Mouse (Mus musculus) midbrain, embryonic 15.5 days (tissue): Measurements from ENCODE around the gene Pelo. TPM values are rescaled to one million over a fixed set of nuclear protein-coding genes. Genes with fewer than 3 reads are reported as not detected.

Experiments used
- ATAC-seq: fragments of 200-750 bp; cut with Nextera tagmentation; replicated peaks from 2 replicates; pipeline ENCODE4 v1.8.0; 2017; ENCODE audit warnings: moderate TSS enrichment
- H3K27ac ChIP-seq: fragments of 300-500 bp; sonication (generic); 2 replicates; pipeline ENCODE4 v1.5.1; 2015; ENCODE audit warnings: mild to moderate bottlenecking, inconsistent platforms
- H3K27me3 ChIP-seq: fragments of 300-500 bp; sonication (generic); replicated peaks from 2 replicates; pipeline ENCODE4 v1.6.1; 2015; ENCODE audit warnings: inconsistent platforms
- H3K36me3 ChIP-seq: fragments of 300-500 bp; sonication (generic); replicated peaks from 2 replicates; pipeline ENCODE4 v1.6.1; 2015; ENCODE audit warnings: inconsistent platforms
- H3K4me1 ChIP-seq: fragments of 300-500 bp; sonication (generic); 2 replicates; pipeline ENCODE4 v1.6.1; 2015; ENCODE audit warnings: inconsistent platforms
- H3K4me2 ChIP-seq: fragments of 300-500 bp; sonication (generic); 2 replicates; pipeline ENCODE4 v1.6.1; 2015; ENCODE audit warnings: inconsistent platforms, mild to moderate bottlenecking, moderate library complexity
- H3K4me3 ChIP-seq: fragments of 300-500 bp; sonication (generic); 2 replicates; pipeline ENCODE4 v1.5.1; 2015; ENCODE audit warnings: mild to moderate bottlenecking, inconsistent platforms
- H3K9ac ChIP-seq: fragments of 300-500 bp; sonication (generic); 2 replicates; pipeline ENCODE4 v1.6.1; 2015; ENCODE audit warnings: mild to moderate bottlenecking, inconsistent platforms
- H3K9me3 ChIP-seq: fragments of 300-500 bp; sonication (generic); 2 replicates; pipeline ENCODE4 v1.6.1; 2016; ENCODE audit warnings: inconsistent platforms
- WGBS: fragments of 180-500 bp; shearing (Covaris S2); methylation state at CpG from one replicate; pipeline ENCODE4 v1.1.7; 2015; ENCODE audit warnings: mixed read lengths; 5-methylcytosine and 5-hydroxymethylcytosine counted together
- polyA plus RNA-seq: library from polyadenylated mRNA; unstranded; fragments of >200 nt; fragmentation: Nextera tagmentation; extraction: Ambion mirVana; gene quantifications from 2 replicates; pipeline ENCODE4 v1.2.1, GENCODE M21; 2015

The Pelo gene
- polyA plus RNA-seq, 1 experiment from 2014 or later: 4.1 TPM

GRCm38 (mm10) chr13:115091511-115091910 lies 1.5 kb upstream of the Pelo start:
- H3K4me1 ChIP-seq: peaks cover 18% of the 10 kb centered on the region
- no peak overlapping the region for H3K4me3 ChIP-seq
- H3K27ac ChIP-seq: no peak overlapping the region
- H3K27me3 ChIP-seq: 0 out of 2 replicates have a peak, but pooled peaks cover 2% of the 10 kb centered on the region
- no peak overlapping the region for H3K9ac ChIP-seq
- no peaks in the 10 kb centered on the region for H3K9me3 ChIP-seq
- WGBS: 69% methylated on average over 3 of the region's 3 CpGs
- H3K4me2 ChIP-seq: no peak overlapping the region
- no peak for ATAC-seq
- H3K36me3 ChIP-seq: peaks cover 9% of the 10 kb centered on the region

DNA sequence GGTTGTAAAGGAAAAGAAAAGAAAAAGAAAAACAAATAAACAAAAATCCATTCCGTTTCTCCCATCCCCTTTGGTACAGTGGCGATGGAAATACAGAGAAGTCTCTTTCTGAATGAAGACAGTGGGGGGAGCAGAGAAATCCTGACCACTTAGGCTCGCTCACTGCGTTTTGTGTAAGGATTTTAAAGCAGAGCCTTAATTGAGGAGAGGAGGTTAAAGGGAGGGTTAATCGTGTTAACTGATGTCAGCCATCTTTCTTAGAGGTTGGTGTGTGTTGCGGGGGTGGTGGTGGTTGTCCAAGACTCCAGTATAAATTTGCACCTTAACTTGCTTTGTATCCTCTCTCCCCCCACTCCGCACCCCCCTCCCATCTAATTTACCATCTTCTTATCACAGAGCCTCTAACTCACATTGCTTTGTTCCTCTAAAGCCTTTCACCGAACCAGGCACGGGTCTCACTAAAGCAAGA lies 1.0 kb upstream of the Pelo start:
- peak overlapping the region; percentile 63 for H3K4me3 ChIP-seq
- 52% methylated on average over 9 of the region's 9 CpGs for WGBS
- peak overlapping the region; percentile 91 for H3K4me2 ChIP-seq
- peaks cover 18% of the 10 kb centered on the region for H3K4me1 ChIP-seq
- no peak for ATAC-seq
- peaks cover 9% of the 10 kb centered on the region for H3K36me3 ChIP-seq
- peak overlapping the region; percentile 29; the same call in 1 of the 2 replicates for H3K9ac ChIP-seq
- H3K27ac ChIP-seq: no peak overlapping the region
- no peaks in the 10 kb centered on the region for H3K9me3 ChIP-seq
- H3K27me3 ChIP-seq: 0 out of 2 replicates have a peak, but pooled peaks cover 2% of the 10 kb centered on the region

DNA sequence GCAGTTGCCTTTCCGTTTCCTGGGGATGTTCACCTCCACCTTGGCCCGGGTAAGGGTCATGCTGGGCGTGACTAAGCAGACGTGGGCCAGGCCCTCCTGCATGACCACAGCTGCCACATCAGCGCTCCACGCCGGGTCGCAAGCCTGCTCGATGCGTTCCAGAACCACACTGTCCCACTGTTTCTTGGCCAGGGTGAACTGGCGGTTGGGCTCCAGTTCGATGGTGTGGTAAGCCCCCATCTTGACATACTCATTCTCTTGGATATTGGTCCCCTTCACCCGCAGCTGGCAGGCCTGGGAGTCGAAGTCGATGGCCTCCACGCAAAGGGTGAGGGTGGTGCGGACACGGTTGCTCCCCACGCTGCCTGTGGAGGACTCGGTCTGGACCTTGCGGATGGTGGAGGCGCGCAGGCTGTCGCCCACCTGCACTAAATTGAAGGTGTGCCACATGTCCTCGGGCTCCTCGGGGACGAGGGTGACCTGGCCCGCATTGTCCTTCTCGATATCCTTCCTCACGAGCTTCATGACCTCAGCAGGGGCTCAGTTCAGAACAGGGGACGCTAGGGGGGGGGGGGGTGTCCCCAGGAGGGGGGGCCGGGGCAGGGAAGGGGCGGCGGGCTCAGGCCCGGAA lies 476 bp downstream of the Pelo start:
- H3K27me3 ChIP-seq: 0 out of 2 replicates have a peak, but pooled peaks cover 2% of the 10 kb centered on the region
- H3K27ac ChIP-seq: peak overlapping the region; percentile 59; the same call in 1 of the 2 replicates
- H3K9ac ChIP-seq: peak overlapping the region; percentile 78
- peaks cover 9% of the 10 kb centered on the region for H3K36me3 ChIP-seq
- no peaks in the 10 kb centered on the region for H3K9me3 ChIP-seq
- peak; percentile 86 for ATAC-seq
- H3K4me3 ChIP-seq: peak overlapping the region; percentile 63
- WGBS: 10% methylated on average over 30 of the region's 35 CpGs
- H3K4me1 ChIP-seq: peaks cover 18% of the 10 kb centered on the region
- H3K4me2 ChIP-seq: peak overlapping the region; percentile 91

GRCm38 (mm10) chr13:115089020-115089394 lies 979 bp downstream of the Pelo start:
- whole genome bisulfite sequencing: 74% methylated on average over 11 of the region's 11 CpGs
- peak overlapping the region; percentile 78 for H3K9ac ChIP-seq
- peaks cover 18% of the 10 kb centered on the region for H3K4me1 ChIP-seq
- H3K9me3 ChIP-seq: no peaks in the 10 kb centered on the region
- H3K4me2 ChIP-seq: peak overlapping the region; percentile 91
- ATAC-seq: no peak
- H3K27me3 ChIP-seq: 0 out of 2 replicates have a peak, but pooled peaks cover 2% of the 10 kb centered on the region
- H3K36me3 ChIP-seq: peaks cover 9% of the 10 kb centered on the region
- H3K27ac ChIP-seq: no peak overlapping the region
- H3K4me3 ChIP-seq: peak overlapping the region; percentile 63

DNA sequence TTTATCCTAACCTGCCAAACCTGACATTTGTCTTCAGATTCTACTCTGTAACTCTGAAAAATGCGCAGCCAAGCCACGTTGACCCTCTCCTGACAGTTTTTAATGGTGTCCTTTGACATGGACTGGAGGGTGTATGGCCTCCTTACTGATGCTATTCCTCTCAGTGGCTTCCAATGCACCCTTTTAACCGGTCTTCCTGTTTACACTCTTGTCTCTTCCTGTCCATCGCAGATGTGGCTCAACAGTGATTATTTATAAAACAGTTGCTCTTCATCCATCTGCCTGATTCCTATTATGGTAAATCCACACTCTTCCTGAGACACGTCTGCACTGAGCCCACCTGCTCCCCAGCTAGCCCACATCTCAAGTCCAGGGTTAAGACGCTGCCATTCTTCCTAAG lies 4.0 kb downstream of the Pelo start:
- Histone ChIP-seq H3K9ac (no peak overlapping the region), H3K27ac (no peak overlapping the region), H3K27me3 (no peaks in the 10 kb centered on the region), H3K4me1 (peaks cover 18% of the 10 kb centered on the region), H3K36me3 (peaks cover 9% of the 10 kb centered on the region), H3K4me2 (no peak overlapping the region), H3K4me3 (no peak overlapping the region), H3K9me3 (no peaks in the 10 kb centered on the region)
- WGBS: 92% methylated on average over 6 of the region's 6 CpGs
- no peak for ATAC-seq

DNA sequence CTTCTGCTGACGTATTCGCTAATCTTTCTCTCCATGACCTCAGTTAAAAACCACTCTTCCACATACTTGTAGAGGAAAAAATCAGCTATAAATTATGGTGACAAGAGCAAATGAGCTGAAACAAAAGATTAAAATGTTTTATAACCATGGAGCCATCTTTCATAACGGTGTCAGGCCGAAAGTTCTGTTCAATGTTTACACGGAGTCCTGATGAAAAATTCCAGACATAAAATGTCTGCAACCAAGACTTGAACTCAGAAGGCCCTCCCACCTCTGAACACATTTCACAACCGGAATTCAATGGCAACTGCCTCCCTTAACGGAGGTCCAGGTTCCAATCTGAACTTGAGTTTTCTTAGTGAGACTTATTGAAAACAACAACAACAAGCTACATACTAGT lies 7.6 kb downstream of the Pelo start:
- ATAC-seq: no peak
- Histone ChIP-seq H3K4me3 (no peak overlapping the region), H3K4me1 (no peaks in the 10 kb centered on the region), H3K9ac (no peak overlapping the region), H3K27me3 (no peaks in the 10 kb centered on the region), H3K36me3 (0 out of 2 replicates have a peak, but pooled peaks cover 3% of the 10 kb centered on the region), H3K27ac (no peak overlapping the region), H3K4me2 (no peak overlapping the region), H3K9me3 (no peaks in the 10 kb centered on the region)
- 94% methylated on average over 7 of the region's 7 CpGs for WGBS

DNA sequence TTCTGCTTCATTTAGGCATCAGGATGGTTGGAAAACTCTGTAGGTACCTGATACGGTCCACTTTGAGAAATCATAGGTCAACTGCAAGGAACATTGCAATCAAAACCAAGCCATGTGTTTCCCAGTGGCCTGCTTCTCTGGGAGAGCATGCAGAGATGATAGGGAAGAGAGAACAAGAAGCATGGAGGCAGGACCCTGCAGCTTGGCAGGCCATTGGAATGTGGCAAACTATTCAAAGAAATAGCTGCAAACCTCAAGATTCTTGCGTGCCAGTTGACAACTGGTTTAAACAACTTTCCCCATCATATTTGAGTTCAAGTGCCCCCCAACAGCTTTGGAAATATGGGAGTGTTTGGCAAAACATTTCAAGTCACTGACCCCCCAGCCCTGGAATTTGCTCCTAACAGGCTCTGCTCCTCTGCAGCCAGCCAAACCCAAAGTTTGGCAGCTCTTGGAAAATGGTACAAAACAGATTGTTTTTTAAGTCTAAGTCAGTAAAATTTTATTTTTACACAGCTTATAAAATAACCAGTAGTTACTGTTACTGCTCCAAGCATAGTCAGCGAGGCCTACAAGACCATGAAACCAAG lies 9.9 kb downstream of the Pelo start:
- ATAC-seq: no peak
- Histone ChIP-seq H3K4me2 (no peak overlapping the region), H3K36me3 (no peaks in the 10 kb centered on the region), H3K4me3 (no peak overlapping the region), H3K27me3 (no peaks in the 10 kb centered on the region), H3K9ac (no peak overlapping the region), H3K27ac (no peak overlapping the region), H3K4me1 (no peaks in the 10 kb centered on the region), H3K9me3 (no peaks in the 10 kb centered on the region)
- WGBS: 91% methylated on average over 3 of the region's 3 CpGs

- no peak for ATAC-seq
Measured at GRCm38 (mm10) chr13:115078997-115079685, 10.8 kb downstream of the Pelo start.

GRCm38 (mm10) chr13:115077346-115078134 lies 12.4 kb downstream of the Pelo start:
- H3K4me1 ChIP-seq: no peaks in the 10 kb centered on the region
- no peaks in the 10 kb centered on the region for H3K9me3 ChIP-seq
- H3K27ac ChIP-seq: no peak overlapping the region
- no peak overlapping the region for H3K9ac ChIP-seq
- H3K36me3 ChIP-seq: no peaks in the 10 kb centered on the region
- no peak for ATAC-seq
- H3K4me2 ChIP-seq: no peak overlapping the region
- no peak overlapping the region for H3K4me3 ChIP-seq
- no peaks in the 10 kb centered on the region for H3K27me3 ChIP-seq
- WGBS: 86% methylated on average over 9 of the region's 9 CpGs

More at GRCm38 (mm10) chr13:115078997-115079685, 10.8 kb downstream of the Pelo start:
- Histone ChIP-seq H3K4me3 (no peak overlapping the region), H3K4me2 (no peak overlapping the region), H3K27me3 (no peaks in the 10 kb centered on the region), H3K9ac (no peak overlapping the region), H3K36me3 (no peaks in the 10 kb centered on the region), H3K4me1 (no peaks in the 10 kb centered on the region), H3K9me3 (no peaks in the 10 kb centered on the region), H3K27ac (no peak overlapping the region)
- 86% methylated on average over 6 of the region's 6 CpGs for WGBS

GRCm38 (mm10) chr13:115072386-115072785 lies 17.6 kb downstream of the Pelo start:
- Histone ChIP-seq H3K4me3 (no peak overlapping the region), H3K27ac (no peak overlapping the region), H3K9ac (no peak overlapping the region), H3K36me3 (no peaks in the 10 kb centered on the region), H3K27me3 (no peaks in the 10 kb centered on the region), H3K4me1 (no peaks in the 10 kb centered on the region), H3K4me2 (no peak overlapping the region), H3K9me3 (no peaks in the 10 kb centered on the region)
- WGBS: 96% methylated on average over 6 of the region's 6 CpGs
- no peak for ATAC-seq

- no peaks in the 10 kb centered on the region for H3K4me1 ChIP-seq
- 86% methylated on average over 3 of the region's 3 CpGs for WGBS
- no peak for ATAC-seq
Measured at GRCm38 (mm10) chr13:115071431-115071830, 18.6 kb downstream of the Pelo start.

GRCm38 (mm10) chr13:115067968-115068330 lies 22.0 kb downstream of the Pelo start:
- no peaks in the 10 kb centered on the region for H3K4me1 ChIP-seq
- 98% methylated on average over 1 of the region's 1 CpGs for WGBS
- no peak overlapping the region for H3K4me3 ChIP-seq
- H3K36me3 ChIP-seq: no peaks in the 10 kb centered on the region
- ATAC-seq: no peak
- no peak overlapping the region for H3K4me2 ChIP-seq
- H3K27me3 ChIP-seq: no peaks in the 10 kb centered on the region
- H3K9ac ChIP-seq: no peak overlapping the region
- no peaks in the 10 kb centered on the region for H3K9me3 ChIP-seq
- no peak overlapping the region for H3K27ac ChIP-seq

More at GRCm38 (mm10) chr13:115071431-115071830, 18.6 kb downstream of the Pelo start:
- no peak overlapping the region for H3K9ac ChIP-seq
- no peak overlapping the region for H3K4me3 ChIP-seq
- no peaks in the 10 kb centered on the region for H3K27me3 ChIP-seq
- H3K4me2 ChIP-seq: no peak overlapping the region
- H3K36me3 ChIP-seq: no peaks in the 10 kb centered on the region
- no peaks in the 10 kb centered on the region for H3K9me3 ChIP-seq
- H3K27ac ChIP-seq: no peak overlapping the region
